Mouse (Mus musculus): ENCODE measurements around the gene Csrnp3. TPM values are rescaled to one million over a fixed set of nuclear protein-coding genes. Genes with fewer than 3 reads are reported as not detected.

The Csrnp3 gene
- polyA plus RNA-seq, 1 experiment from 2014 or later, result 1.0 TPM

DNA sequence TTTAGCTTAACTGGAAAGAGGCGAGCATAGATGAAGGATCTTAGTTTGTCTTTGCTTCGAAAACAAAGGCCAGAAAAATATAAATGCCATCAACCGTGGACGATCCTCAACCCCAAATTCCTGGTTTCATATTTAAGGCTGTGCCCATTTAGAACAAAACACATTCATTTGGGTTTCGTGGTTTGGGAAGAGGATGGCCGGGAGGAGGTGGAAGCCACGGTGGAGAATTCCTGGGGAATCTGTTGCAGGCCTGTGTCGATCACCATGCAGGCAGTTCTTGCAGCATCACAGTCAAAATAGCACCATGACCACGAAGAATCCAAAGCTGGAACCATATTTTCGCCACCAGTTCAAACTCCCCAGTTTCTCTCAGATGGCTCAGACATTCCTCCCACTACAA lies 217.7 kb downstream of the Csrnp3 start:
- no peak overlapping the region for H3K4me2 ChIP-seq
- no peak for ATAC-seq (ENCODE audit: insufficient number of reproducible peaks, low FRiP score)
- WGBS, result 85% methylated on average over 10 of the region's 10 CpGs

DNA sequence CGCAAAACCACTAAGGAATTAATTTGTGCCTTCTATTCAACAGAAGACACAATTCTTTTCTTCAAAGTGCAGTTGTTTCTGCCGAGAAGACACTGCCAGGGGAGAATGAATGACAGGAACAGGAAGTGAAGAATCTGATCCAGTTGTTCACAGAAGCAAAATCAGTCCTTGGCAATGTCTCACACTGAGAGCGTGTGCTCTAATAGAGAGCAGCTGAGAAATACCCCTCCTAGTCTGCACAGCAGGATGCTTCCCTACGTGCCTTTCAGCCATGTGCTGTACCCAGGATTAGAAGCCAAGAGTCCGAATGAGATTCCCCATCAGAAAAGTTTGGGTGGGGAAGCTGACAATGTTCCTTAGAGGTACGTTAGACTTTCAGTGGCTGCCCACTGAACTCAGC lies 223.9 kb downstream of the Csrnp3 start:
- Histone ChIP-seq H3K4me1 (replicated peaks) (no peaks in the 10 kb centered on the region), H3K4me3 (no peak overlapping the region), H3K9ac (no peak overlapping the region), H3K27me3 (replicated peaks) (no peaks in the 10 kb centered on the region), H3K36me3 (no peaks in the 10 kb centered on the region), H3K27ac (ENCODE audit: poor library complexity, severe bottlenecking) (no peak overlapping the region), H3K9me3 (replicated peaks) (no peaks in the 10 kb centered on the region), H3K4me2 (no peak overlapping the region)
- 38% methylated on average over 6 of the region's 6 CpGs for WGBS
- no peak for ATAC-seq (ENCODE audit: insufficient number of reproducible peaks, low FRiP score)

More for the DNA sequence above, 217.7 kb downstream of the Csrnp3 start:
- H3K27me3 ChIP-seq (replicated peaks), result no peaks in the 10 kb centered on the region
- no peaks in the 10 kb centered on the region for H3K36me3 ChIP-seq
- no peak overlapping the region for H3K4me3 ChIP-seq
- H3K4me1 ChIP-seq (replicated peaks), result peaks cover 4% of the 10 kb centered on the region; the same call in 1 of the 2 replicates
- no peaks in the 10 kb centered on the region for H3K9me3 ChIP-seq (replicated peaks)
- H3K27ac ChIP-seq (ENCODE audit: poor library complexity, severe bottlenecking), result no peak overlapping the region
- H3K9ac ChIP-seq, result no peak overlapping the region

DNA sequence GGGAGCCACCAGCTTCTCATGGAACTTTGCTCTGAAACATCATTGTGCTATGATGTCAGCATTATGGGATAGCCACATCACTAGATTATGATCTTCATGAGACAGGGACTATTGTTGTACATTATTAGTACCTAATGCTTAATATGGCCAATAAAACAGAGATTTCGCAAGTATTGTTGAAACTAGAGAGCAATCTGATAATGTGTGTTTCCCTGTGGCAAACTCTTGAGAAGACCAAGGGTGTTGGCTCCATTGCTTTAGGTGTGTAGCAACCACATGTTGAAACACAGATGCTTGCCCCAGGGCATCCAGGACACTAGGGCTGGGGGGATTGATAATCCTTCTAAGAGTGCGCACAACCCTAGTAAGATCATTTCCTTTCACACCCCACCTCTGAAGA lies 235.2 kb downstream of the Csrnp3 start:
- Histone ChIP-seq H3K27me3 (replicated peaks) (no peaks in the 10 kb centered on the region), H3K4me3 (no peak overlapping the region), H3K36me3 (no peaks in the 10 kb centered on the region), H3K9ac (no peak overlapping the region), H3K27ac (ENCODE audit: poor library complexity, severe bottlenecking) (no peak overlapping the region), H3K4me2 (no peak overlapping the region), H3K4me1 (replicated peaks) (no peaks in the 10 kb centered on the region), H3K9me3 (replicated peaks) (no peaks in the 10 kb centered on the region)
- ATAC-seq (ENCODE audit: insufficient number of reproducible peaks, low FRiP score), result no peak
- WGBS, result 82% methylated on average over 2 of the region's 2 CpGs

Other genes starting within 250 kb of the Csrnp3 start
- gene Scn2a, start 225.0 kb upstream of the Csrnp3 start, polyA plus RNA-seq (2016; fragmentation: Nextera tagmentation; extraction: Ambion mirVana), result 1.1 and 1.5 TPM in 2 replicates

Data from heart, embryonic 12.5 days (tissue).